Mouse (Mus musculus) thymus, adult 2 months (tissue): Measurements from ENCODE around the gene Ppef2.

ENCODE experiments used
- CTCF ChIP-seq: fragments of 200-500 bp; IDR thresholded peaks from 2 replicates; pipeline ENCODE4 v1.5.1; 2012; ENCODE audit warnings: mild to moderate bottlenecking, control low read depth, low read length, moderate library complexity, borderline replicate concordance; ENCODE audit not compliant: control insufficient read depth, poor library complexity, insufficient read depth; ENCODE audit errors: extremely low read depth
- POLR2A ChIP-seq: fragments of 200-500 bp; IDR thresholded peaks from 2 replicates; pipeline ENCODE4 v1.6.1; 2012; ENCODE audit warnings: mild to moderate bottlenecking, low read length, control low read depth, moderate library complexity; ENCODE audit not compliant: control insufficient read depth, poor library complexity, insufficient read depth; ENCODE audit errors: extremely low read depth

DNA sequence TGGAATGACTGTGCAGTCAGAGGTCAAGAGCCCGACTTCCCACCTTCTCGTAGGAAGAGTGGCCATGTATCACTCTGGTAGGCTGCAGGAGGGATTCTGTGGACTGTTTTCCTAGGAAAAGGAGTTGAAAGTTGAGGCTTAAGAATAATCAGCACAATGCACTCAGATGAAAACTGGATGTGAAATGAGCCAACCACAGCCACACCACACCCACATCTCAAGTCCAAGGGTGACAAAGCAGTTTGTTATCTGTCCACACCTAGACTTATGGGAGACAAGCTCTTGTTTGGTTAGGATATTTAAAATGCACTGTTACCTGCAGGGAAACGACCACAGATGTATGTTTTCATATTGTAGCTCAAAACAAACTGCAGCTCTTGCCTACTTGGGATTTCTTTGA is 27.0 kb upstream of the Ppef2 start:
- no peak for TF ChIP-seq POLR2A
- no peak for TF ChIP-seq CTCF
